Mouse (Mus musculus) monocyte, adult 2 months (primary cell): ENCODE results near the gene Spag16.

Experiments used
- DNase-seq, 2 experiments: peaks; one replicate each; pipeline ENCODE4 v3.0.0; 2022; ENCODE audit warnings: low spot score in 2 of 2, low read depth in 1 of 2

Spag16 gene

GRCm38 (mm10) chr1:70442209-70443080 is 615.7 kb downstream of the Spag16 start:
- DNase-seq = no peak

- no peak for DNase-seq
Measured at GRCm38 (mm10) chr1:70479864-70480263, 653.1 kb downstream of the Spag16 start.

- DNase-seq = no peak
Measured at GRCm38 (mm10) chr1:70518918-70519317, 692.1 kb downstream of the Spag16 start.

- DNase-seq = no peak
Measured at GRCm38 (mm10) chr1:70527134-70527533, 700.4 kb downstream of the Spag16 start.

GRCm38 (mm10) chr1:70529771-70530170 is 703.0 kb downstream of the Spag16 start:
- no peak for DNase-seq

GRCm38 (mm10) chr1:70551839-70552238 is 725.1 kb downstream of the Spag16 start:
- no peak for DNase-seq

- no peak for DNase-seq
Measured at GRCm38 (mm10) chr1:70621805-70622204, 795.0 kb downstream of the Spag16 start.

GRCm38 (mm10) chr1:70624803-70625460 is 798.2 kb downstream of the Spag16 start:
- DNase-seq = no peak

GRCm38 (mm10) chr1:70652719-70653118 is 825.9 kb downstream of the Spag16 start:
- DNase-seq = no peak

GRCm38 (mm10) chr1:70692529-70692928 is 865.8 kb downstream of the Spag16 start:
- DNase-seq = no peak

- DNase-seq = no peak
Measured at GRCm38 (mm10) chr1:70700270-70700669, 873.5 kb downstream of the Spag16 start.

GRCm38 (mm10) chr1:70703934-70704333 is 877.2 kb downstream of the Spag16 start:
- no peak for DNase-seq

- DNase-seq = no peak
Measured at GRCm38 (mm10) chr1:70705821-70706220, 879.1 kb downstream of the Spag16 start.

- no peak for DNase-seq
Measured at GRCm38 (mm10) chr1:70725045-70725444, 898.3 kb downstream of the Spag16 start.

GRCm38 (mm10) chr1:70725655-70726066 is 898.9 kb downstream of the Spag16 start, which contains the start of gene Vwc2l:
Gene Vwc2l (plus strand): TSS chr1:70725715.
- no peak for DNase-seq
